Mouse (Mus musculus) fat pad, adult 2 months (tissue): ENCODE data around the gene Cox4i1.

ENCODE experiments used
- DNase-seq: peaks from one replicate; pipeline ENCODE4 v3.0.0-alpha.2; 2011; ENCODE audit warnings: low read depth, low spot score; ENCODE audit errors: extremely low read depth

Gene Cox4i1

GRCm38 (mm10) chr8:120667561-120668373, at the start of gene Cox4i1, which contains the start of gene Gm27021:
TSS of gene Cox4i1 (plus strand) at chr8:120668222.
TSS of gene Gm27021 (minus strand) at chr8:120668079.
- no peak for DNase-seq

GRCm38 (mm10) chr8:120619235-120620180, 48.5 kb upstream of the Cox4i1 start:
- no peak for DNase-seq

DNA sequence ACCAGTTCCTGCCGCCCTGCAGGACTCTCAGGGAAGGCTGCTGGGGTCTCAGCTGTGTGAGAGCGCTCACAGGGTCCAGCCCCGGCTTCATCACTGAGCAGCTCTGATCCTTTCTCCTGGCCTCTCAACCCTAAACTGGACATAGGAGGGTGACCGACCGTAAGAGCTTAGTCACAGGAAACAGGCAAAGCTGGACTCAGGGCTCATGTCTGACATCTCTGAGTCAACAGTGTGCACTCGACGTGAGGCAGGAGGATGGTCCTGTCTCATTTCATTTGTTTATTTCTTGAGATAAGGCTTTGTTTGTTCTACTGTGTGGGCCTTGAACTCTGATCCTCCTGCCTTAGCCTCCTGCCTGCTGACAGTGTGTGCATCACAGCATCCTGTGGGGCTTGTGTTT, 47.6 kb upstream of the Cox4i1 start:
- DNase-seq: no peak

DNA sequence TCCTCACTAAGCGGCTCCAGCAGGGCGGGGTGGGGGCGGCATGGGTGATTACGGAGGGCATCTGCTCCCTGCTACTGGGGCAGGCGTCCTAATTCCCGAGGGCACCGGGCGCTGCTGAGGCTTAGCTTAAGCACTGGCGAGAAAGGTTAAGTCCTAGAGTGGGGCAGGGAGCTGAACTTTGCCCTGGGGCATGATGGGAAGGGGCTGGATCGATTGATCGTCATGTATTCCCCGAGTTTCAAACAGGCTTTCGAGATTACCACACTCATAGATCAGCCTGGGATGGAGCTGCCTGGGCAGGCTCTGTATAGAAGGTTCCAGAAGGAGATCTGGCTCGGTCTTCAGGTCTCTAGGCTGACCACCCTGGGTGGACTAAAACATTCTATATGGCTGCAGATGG, 45.9 kb upstream of the Cox4i1 start:
- no peak for DNase-seq

- no peak for DNase-seq
These were observed 44.4 kb upstream of the Cox4i1 start for GRCm38 (mm10) chr8:120623608-120624007.

GRCm38 (mm10) chr8:120626461-120626860, 41.6 kb upstream of the Cox4i1 start:
- no peak for DNase-seq

- DNase-seq: no peak
These were observed 40.7 kb upstream of the Cox4i1 start for GRCm38 (mm10) chr8:120627298-120627697.

- DNase-seq: no peak
These were observed 38.0 kb upstream of the Cox4i1 start for GRCm38 (mm10) chr8:120630031-120630430.

DNA sequence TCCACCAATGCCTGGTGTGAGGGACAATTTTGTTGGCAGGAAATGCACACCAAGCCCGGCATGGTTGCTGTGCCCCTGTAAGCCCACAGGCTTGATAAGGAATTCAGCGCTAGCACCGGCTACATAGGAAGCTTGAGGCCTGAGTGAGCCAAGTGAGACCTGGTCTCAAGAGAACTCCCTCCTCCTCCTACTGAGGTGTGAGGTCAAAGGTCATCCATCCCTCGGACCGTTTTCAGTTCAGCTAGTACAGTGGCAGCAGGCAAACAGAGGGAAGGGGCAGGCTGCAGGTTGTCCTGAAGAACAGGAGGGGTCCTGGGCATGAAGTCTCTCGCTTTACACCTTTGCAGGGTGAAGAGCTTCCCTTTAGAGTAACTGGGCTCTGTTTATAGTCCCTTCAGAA, 37.2 kb upstream of the Cox4i1 start:
- DNase-seq: no peak

- DNase-seq: no peak
These were observed 36.3 kb upstream of the Cox4i1 start for GRCm38 (mm10) chr8:120631441-120632375.

GRCm38 (mm10) chr8:120632969-120633664, 34.9 kb upstream of the Cox4i1 start:
- no peak for DNase-seq

GRCm38 (mm10) chr8:120633665-120634271, 34.3 kb upstream of the Cox4i1 start:
- DNase-seq: no peak

GRCm38 (mm10) chr8:120634329-120634839, 33.6 kb upstream of the Cox4i1 start:
- no peak for DNase-seq

DNA sequence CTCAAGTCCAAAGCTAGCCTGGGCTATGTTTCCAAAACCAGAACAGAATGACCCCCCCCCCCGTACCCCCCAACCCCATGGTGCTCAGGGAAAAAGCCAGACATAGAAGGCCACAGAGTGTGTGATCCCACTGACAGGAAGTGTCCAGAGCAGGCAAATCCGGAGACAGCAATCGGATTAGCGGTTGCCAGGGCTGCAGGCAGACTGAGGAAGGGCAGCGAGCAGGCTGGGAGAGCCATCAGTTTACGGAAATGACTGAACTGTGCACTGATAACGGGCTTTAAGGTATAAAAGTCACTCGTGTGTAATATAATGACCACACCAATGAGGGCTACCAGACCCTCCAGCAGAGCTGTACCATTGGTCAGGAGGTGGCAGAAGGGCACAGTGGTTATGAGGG, 26.8 kb upstream of the Cox4i1 start:
- DNase-seq: no peak

- no peak for DNase-seq
These were observed 25.9 kb upstream of the Cox4i1 start for GRCm38 (mm10) chr8:120642031-120642662.

- DNase-seq: no peak
These were observed 23.4 kb upstream of the Cox4i1 start for GRCm38 (mm10) chr8:120644663-120645062.

- no peak for DNase-seq
These were observed 20.5 kb upstream of the Cox4i1 start, which contains the start of gene 1190005I06Rik for GRCm38 (mm10) chr8:120647532-120647931. TSS of gene 1190005I06Rik (minus strand) at chr8:120647632.

DNA sequence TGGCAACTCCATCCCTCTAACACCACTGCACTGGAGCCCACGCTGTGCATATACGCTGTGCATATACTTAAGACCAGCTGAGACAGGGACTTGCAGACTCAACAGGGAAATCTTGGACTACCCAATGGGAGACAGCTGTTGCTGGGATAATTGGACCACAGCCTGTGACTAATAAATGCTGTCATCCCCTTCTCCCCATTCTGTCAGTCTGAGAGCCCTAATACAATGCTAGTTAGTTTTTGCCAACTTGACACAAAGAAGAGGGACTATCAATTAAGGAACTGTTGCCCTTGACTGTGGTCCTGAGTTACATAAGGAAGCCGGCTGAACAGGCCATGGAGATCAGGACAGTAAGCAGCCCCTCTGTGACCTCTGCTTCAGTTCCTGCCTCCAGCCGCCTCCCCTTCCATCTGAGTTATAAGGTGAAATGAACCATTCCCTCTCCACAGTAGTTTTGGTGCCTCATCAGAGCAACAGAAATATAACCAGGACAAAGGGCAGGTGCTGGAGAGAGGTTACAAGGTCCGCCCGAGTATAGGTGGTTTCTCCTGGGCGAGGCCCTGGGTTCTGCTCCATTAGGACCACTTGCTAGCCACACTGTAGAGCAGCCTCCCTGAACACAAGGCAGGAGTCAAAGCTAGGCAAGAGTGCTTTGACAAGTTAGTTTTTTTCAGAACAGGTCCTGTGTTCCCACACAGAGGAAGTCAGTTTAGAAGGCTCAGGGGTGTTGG, 11.5 kb upstream of the Cox4i1 start:
- no peak for DNase-seq
